Mouse (Mus musculus) testis, postnatal 10 days (tissue): ENCODE measurements around the gene Nav1.

Experiments
- DNase-seq: peaks from one replicate; pipeline ENCODE4 v3.0.0; 2021; ENCODE audit warnings: low spot score

Gene Nav1

DNA sequence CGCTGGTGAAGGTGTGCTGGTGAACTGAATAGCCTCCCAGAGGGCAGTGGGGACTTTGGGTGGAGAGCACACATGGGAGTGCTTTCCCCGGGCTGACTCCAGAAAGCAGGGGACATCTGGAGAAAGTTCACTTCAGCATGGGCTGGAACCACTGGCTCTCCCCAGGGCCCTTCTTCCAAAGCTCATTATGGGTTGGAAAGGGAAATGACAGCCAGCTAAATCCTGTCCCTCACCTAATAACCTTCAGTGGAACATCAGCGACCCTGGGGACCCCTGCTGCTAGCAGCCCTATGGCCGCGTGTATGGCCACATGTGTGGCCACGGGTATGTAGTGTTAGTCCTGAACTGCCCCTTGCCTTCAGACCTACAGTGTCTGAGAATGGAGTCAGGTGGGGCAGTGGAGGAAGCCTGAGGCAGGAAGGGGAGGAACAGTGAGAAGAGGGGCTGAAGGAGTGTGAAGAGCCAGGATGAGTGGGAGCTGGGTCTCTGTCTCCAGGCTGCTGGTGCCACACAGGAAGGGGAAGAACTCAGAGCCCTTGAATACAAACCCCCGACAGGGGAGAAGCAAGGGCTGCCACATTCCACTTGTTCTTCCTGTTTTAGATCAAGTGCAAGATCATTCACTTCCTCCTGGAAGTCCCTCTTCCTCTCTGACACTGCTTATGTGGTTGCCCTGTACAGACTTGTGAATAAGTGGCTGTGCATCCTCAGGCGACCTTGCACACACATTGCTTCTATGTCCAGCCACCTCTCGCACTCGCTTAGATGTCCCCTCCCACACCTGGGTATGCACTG is 90.4 kb downstream of the Nav1 start:
- peak; percentile 36 for DNase-seq

DNA sequence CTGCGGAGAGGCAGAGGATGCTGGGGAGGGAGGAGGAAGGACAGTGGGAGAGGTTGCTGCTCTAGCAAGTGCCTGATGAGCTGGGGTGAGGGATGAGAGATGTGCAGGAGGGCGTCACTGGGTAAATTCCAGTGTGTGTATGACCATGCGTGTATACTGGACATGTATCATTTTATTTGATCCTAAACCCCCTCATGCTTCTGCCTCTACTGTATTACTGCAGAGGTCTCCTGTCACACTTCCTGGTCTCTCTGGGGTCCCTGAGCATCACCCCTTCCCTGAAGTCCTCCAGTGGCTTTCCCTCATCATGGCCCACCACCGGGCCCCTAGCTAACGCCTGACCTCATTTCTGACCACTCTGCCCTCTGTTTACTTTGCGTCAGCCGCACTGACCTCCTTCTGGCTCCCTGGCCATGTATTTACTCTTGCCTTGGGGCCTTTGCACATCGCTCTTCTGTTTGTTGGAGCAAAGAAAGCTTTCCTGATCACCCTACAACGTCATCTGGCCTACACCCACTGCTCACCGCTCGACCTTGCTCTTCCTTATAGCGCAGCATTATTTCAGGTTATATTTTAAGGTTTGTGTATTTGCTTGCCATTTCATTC is 91.4 kb downstream of the Nav1 start:
- DNase-seq, result peak; percentile 30

DNA sequence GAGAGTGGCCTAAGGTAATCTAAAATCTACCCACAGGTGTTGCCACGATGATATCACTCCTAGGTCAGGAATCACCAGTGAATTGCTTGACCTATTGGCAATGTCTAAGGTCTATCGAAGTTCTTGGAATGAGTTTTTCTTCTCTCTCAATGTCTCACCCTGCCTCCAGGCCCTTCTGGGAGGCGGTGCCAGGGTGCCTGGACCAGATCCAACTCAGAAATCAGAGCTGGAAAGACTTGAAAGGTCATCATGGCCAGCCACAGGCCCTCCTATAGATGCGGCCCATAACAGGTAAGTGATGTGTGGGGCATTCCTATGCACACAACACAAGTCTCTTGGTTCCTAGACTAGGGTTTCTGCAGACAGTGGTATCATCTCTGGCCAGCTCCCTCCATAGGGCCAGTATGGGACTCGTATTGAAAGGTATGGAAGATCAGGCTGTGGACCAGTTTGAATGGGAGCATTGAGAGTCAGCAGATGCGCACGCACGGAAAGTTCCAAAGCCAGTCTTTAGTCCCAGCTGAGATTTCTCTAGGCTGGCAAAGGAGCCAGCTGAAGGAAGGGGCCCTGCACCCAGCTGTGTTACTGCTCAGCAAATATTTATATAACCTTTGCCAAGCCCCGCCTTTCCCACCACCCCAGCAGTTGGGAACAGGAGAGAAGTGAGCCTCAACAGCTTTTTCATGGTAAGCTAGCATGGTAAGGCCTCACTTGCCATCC is 92.0 kb downstream of the Nav1 start:
- peak; percentile 46 for DNase-seq

DNA sequence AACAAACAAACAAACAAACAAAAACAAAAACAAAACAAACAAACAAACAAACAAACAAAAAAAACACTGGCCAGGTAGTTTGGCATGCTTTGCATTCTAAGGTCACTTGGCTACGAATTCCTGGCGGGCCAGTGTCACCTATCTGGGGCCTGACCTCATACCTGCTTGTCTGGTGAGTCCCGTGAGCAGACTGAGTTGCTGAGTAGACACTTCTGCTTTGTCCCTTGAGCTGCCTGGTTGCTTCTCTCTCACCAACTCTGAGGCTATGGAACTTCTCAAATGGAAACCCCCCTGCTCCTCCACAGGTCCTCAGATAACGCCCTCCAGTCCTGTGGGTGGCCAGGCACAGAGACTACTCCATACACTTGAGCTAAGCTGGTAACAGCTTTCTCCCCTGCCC is 93.0 kb downstream of the Nav1 start:
- DNase-seq, result peak; percentile 33

DNA sequence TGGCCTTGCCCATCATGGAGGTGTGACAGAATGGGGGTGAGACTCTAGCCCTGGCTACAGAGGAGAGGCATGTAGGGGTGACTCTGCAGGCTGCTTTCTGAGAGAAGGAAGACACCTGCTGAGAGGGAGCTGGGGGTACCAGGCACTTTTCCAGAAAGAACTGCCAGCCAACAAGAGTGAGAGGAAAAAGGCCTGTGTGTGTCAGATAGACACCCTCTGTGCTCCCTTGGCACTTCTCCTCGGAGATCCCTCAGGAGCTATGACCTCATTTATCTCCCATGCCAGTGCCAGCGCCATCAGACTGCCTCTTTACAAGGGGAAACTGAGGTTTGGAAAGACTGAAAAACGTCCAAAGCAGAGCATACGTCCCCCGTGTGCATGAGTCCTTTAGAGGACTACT is 93.6 kb downstream of the Nav1 start:
- DNase-seq, result peak; percentile 33

DNA sequence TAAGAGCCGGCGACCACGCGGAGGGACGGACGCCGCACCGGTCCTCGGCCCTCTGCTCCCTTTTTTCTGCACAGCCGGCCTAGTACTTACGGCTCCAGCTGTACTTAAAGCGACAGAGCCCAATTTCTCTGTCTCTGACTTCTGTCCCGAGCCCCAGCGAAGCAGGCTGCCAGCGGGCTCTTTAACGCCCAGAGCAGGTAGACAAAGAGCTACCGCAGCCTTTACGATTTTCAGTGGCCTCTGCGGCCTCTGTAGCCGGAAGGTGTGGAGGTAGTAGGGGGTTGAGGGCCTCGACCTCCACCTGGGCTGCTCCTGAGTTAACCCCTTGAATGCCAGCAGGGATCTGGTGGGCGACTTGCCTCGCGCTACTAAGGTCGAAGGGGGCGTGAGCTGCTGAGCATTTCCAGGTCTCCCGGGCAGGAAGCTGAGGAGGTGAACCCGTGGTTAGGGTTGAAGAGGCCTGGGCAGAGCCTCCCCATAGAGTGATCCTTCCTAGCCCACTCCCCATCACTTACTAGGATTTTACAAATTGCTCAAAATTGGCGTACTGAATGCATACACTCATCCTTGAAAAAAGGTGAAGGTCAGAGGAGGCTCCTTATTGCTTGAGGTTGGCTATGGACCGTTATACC is 96.6 kb downstream of the Nav1 start:
- DNase-seq, result no peak

DNA sequence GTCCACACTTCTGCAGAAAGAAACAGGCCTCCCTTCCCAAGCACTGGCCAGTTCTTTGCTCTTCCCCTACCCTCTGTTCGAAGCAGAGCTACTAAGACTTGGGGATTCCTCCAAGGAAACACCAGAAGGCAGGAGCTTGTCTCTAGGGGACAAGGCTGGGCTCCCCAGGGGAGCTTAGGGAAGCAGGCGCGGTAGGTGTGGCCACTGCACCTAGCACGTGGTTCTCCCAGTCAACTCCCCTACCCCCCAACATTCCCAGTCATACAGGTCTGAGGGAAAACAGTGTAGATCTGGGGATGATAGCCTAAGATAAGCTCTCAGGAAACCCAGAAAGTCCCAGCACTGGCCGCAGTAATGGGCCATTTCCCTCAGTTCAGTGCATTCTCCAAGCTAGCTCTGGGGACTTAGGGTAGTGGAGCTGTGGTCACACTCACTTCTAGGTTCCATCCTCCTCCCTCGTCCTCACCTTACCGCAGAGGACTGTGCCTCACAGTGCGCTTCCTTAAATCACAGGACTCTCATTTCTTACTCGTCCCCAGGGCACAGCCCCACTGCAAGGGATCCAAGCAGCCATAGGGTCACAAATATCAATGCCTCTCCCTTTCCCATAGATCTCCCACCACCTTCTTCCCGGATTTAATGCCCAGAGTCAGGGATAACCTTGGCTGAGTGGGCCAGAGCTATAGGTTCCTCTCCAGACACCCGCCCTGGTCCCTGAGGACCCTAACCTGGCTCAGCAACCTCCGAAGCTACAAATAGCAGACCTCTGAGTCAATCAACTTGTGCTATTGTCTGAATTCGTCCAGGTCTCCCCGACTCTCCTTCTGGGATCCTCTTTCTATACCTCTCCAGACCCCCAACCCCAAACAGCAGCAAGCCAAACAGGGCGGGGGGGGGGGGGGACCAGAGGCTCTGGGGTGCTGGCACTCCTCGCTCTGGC is 97.7 kb downstream of the Nav1 start:
- DNase-seq, result no peak

DNA sequence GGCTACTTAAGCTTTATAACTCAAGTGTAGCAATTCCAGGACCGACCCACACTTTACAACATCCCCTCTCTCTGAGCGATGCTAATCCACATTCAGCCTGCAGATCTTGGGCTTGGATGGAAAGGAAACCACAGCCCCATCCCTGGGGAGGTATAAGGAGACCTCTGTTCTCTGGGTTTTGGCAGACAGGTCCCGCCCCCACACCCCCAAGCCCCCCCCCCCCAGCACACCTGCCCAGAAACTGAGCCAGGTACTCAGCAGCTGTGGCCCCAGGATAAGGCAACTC is 98.8 kb downstream of the Nav1 start:
- no peak for DNase-seq

DNA sequence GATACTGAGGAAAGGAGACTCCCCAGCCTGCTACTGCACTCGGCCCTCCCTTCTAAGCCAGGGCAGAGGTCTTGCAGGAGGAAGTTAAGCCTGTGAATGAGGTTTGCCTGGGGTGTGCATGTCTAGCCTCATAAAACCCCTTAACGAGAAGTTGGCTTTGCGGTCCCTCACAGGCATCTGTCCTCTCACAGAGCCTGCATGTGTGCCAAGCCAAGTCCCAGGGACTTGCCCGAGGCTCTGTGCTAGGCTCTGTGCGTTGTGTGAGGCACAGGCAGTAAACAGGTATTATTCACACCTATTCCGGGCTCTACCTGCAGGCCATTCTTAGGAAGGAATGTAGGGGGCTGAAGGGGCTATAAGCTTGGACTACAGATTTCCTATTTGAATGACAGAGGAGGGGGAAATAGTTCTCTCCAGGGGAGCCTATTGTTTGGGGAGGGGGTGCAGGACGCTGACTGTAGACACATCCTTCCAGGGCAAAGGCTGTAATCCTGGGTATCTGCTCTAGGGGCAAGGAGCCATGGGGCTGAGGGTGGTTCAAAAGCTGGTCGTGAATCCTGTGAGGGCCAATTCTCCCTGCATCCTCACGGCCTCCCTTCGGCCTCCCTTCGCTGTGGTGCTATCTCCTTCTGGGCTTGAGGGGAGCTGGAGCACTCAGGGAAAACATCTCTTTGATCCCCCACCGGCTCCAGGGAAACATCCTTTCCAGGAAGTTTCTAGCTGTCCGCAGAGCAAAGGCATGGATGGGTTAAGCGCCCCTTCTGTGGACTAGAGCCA is 99.3 kb downstream of the Nav1 start:
- DNase-seq, result no peak

DNA sequence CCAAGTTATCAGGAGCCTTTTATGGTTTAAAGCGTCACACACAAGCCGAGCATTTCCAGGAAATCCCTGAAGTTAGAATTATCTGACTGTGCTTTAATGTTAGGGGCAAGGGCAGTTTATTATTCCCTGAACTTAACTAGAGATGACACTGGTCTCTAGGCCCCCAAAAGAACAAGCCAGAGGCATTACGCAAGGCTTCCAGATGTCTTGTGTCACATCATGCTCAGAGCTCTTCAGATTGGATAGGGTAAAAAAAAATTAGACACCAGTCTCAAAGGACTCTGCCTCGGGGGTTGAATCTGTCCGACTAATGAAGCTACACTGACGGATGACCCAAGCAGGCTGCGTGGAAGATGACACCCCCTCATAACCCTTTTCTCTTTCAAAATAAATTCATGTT is 101.6 kb downstream of the Nav1 start:
- no peak for DNase-seq

DNA sequence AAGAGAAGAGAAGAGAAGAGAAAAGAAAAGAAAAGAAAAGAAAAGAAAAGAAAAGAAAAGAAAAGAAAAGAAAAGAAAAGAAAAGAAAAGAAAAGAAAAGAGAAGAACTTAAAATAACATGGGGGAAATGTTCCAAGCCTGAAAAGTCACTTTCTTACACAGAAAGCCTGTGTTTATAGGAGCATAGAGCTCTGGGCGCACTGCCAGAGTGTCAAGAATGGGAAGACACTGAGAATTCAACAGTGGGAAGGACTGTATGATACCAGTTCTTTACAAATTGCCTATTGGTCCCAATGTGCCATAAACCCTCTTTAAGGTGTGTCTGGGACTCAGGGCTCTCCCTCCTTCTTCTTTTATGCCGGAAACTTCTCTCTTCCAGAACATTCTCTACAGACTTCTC is 103.7 kb downstream of the Nav1 start:
- peak; percentile 74 for DNase-seq

DNA sequence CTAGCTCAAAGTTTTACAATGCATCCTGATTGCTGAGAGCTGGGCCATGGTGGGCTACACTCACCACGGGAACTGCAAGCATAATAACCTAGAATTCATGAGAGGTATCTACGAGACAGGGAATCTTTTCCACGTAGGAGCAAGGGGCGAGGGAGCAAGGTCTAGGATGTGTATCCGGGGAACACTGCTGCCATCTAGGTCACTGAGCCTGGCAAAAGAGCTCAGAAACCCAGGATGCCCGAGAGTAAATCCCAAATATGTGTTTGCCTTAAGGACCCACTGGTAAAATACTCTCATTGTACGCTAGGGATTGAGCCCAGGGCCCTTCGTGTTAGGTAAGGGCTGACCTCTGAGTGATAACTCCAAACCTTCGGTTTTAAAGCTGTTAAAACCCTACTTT is 104.3 kb downstream of the Nav1 start:
- DNase-seq, result no peak

DNA sequence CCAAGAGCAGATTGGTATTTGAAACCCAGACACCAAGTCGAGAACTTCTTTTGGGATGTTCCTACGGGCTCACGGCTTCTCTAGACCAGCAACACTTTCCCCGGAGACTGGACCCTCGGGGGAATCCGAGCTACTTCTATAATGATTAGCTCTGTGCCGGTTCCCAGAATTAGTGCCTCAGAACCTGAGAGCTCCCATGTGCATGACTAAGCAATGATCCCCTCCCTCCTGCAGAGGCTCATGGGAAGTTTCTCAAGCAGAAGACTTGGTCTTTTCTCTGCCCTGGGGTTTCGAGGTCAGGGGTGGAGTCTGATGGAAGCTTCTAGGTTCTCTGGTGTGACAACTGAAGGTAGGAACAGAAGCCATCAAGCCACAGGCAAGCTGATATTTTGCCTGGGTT is 105.0 kb downstream of the Nav1 start:
- no peak for DNase-seq

DNA sequence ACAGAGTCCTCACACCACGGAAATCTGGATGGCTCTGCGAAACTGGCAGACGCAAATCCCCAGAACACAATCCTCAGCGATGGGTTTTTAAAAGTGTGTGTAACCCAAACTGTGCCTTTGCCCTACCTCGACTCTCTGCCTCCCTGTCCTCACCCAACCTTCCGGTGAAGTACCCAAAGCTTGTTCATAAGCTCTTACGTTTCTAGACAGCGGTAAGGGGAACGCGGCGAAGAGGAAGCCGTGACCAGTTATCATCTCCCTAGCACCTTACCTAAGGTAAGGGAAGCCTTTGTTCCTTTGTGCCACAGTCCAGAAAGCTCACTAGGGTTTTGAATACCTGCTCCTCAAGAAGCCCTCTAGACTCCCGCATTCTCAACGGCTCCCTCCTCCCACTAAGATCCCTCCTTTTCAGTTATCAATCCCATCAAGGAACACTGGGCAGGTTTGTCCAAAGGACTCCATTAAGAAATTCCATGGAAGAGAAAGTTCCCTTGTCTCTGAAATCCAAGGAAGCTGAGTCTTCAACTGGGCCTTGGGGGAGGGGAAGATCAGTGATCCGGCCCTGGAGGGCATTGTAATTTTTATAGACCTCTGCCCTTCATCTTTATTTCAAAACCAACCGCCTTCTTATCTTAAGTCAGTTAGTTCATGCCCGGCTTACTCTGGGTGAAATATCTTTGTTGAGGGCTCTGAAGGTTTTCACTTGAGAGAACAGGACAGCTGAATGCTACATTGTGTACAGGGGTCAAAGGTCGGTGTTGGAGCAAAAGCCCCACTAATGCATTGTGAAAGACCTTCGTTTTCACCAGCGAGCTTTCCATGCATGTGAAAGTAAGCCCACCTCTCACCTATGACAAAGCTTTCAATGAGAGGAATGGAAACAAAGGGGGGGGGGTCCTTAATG is 108.4 kb downstream of the Nav1 start:
- no peak for DNase-seq

DNA sequence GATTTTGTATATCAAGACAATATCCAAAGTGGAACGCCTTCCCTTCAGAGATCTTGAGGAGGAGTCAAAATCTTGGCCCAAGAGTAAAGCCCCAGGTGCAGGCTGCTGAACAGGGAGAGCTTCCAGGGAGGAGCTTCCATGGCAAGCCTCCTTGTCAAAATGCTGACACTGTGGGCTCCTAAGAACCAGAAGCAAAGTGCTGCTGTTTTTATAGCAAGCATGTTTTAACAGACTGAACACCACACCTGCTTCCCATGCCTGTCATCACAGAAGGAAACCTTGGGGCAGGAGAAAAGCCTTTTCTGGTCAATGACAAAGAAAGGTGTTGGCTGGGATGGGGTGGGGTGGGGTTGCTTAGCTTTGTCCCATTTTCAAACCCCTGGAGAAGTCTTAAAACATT is 112.0 kb downstream of the Nav1 start:
- DNase-seq, result no peak

DNA sequence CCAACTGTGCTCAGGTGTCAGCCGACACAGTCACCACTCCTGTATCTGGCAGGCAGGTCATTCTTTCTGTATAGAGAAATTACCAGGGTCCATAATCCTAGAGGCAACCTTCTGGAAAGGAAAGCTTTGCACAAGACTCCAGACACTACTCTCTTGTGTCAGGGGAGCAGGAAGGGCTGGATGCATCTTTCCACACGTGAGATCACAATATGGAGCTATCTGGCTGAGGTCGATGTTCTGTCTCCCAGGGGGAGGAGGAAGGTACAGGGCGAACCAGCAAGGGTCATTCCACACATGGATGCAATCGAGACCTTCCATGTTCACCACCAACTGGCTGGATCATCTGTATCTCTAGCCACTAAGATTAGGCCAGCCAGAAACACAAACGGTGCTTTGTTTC is 113.2 kb downstream of the Nav1 start:
- DNase-seq, result no peak

DNA sequence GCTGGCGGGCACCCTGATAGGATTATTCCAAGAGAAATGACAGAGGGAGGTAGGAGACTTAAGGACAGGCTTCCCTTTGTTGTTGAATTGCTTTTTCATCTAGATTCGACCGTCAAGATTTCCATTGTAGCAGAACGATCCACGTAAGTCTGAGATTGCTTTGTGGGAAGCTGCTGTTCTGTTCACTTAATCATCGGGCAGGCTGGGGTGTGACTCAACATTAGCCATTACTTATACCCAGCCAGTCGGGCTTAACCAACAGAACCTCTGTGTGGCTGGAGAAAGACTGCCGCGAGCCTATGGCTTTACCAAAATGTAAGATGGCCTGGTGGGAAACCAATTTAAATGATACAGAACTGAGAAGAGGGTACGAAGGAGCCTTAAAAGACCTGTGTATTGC is 114.7 kb downstream of the Nav1 start:
- DNase-seq, result no peak

DNA sequence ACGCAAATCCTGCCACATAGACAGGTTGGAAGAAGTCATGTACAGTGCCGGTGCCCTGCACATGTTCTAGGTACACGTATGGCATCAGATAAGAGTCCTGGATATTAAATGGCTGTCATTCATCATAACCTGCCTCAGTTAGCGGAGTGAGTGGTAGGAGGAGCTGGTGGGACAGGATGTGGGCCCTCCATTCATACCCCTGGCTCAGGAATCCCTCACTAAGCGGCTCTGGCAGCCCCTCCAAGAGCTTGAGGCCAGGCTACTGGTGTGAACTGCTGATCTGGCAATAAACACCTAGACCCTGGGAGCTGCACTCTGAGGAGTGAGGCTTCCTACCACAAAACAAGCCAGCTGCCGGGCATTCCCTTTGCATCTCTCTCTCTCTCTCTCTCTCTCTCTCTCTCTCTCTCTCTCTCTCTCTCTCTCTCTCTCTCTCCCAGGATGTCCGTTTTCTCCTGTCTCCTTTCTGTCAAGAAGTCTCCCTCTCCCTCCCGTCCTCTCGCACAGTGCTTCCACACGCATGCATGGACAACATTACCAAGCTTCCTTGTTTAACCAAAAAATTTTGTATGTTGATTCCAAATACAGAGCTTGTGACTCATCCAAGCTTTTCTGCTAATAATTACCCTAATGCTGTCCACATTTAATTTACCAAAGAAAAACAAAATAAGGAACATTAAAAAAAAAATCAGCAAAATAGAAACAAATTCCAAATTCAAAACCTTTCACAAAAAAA is 116.0 kb downstream of the Nav1 start:
- no peak for DNase-seq

DNA sequence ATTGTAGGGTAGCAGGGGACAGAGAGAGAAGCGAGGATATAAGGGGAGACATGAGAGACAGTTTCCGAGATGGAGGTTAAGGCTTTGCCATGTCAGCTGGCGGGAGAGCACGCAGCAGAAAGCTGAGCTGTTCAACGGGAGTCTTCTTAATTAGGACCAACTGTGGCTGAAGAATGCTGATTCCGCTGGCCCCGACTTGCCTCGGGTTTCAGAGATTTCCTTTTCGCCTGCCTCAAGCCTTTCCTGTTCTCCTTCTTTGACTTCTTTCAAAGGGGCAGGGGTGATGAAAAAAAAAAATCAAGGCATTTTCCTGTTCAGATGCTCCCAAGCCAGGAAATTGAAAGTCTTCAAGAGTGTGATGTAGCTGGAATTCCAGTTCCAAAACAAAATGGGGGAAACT is 118.2 kb downstream of the Nav1 start:
- no peak for DNase-seq
